Mouse (Mus musculus) hematopoietic stem cell, adult 5-6 weeks (primary cell): ENCODE data around the gene Rpl13a. TPM values are rescaled to one million over a fixed set of nuclear protein-coding genes. Genes with fewer than 3 reads are reported as not detected.
"Not testable (repeated sequence)": the region's sequence is repeated elsewhere in the genome, so short reads cannot be mapped to it uniquely, and the experiment has no call there.

Experiments used
- ATAC-seq, 2 experiments: fragments of 125-278 bp in 1 of 2; replicated peaks in 1 of 2; 2 replicates each; pipeline ENCODE4 v1.8.0; 2016 to 2017; ENCODE audit warnings: inconsistent platforms in 2 of 2, mild to moderate bottlenecking in 2 of 2, moderate number of reproducible peaks in 2 of 2, low read depth in 1 of 2, moderate TSS enrichment in 1 of 2; ENCODE audit not compliant: low FRiP score in 2 of 2, poor library complexity in 2 of 2, severe bottlenecking in 2 of 2, insufficient read depth in 1 of 2, low TSS enrichment in 1 of 2
- total RNA-seq: library from RNA; stranded (forward); fragments of 172-1452, 232-1000 nt; gene quantifications from 2 replicates; pipeline ENCODE4 v1.2.3, GENCODE M21; 2017

Rpl13a gene
- total RNA-seq, 1 experiment from 2014 or later = 3,499 TPM

DNA sequence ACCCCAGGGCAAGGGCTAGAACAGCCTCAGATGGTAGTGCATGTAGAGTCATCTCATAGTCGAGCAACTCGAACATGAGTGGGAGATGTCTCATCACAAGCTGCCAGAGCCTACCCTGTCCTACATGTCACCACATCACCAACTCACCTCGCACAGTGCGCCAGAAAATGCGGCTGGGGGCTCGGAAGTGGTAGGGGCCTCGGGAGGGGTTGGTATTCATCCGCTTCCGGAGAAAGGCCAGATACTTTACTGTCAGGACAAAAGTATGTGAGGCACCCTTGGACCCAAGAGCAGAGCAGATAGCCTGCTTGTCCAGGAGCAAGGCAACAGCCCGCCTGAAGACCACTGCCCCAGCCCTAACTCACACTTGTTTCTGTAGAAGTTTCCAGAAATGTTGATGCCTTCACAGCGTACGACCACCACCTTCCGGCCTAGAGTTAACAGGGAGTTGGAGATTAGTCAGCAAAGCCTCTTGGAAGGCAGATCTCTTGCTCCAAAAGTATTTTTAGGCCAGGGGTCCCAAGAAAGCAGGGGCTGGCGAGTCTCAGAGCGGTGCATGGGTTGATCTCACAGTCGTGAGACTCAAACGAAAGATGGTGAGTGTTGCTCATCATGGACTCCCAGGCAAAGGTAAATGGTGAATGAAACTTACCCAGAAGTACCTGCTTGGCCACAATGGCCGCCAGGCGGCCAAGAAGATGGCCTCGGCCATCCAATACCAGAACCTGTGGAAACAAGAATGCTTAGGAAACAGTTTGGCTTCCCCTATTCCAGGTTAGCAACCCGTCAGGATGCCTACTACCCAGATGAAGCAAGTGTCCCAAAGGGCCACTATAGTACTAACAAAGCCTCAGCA, 1.5 kb downstream of the Rpl13a start:
- no peak for ATAC-seq

DNA sequence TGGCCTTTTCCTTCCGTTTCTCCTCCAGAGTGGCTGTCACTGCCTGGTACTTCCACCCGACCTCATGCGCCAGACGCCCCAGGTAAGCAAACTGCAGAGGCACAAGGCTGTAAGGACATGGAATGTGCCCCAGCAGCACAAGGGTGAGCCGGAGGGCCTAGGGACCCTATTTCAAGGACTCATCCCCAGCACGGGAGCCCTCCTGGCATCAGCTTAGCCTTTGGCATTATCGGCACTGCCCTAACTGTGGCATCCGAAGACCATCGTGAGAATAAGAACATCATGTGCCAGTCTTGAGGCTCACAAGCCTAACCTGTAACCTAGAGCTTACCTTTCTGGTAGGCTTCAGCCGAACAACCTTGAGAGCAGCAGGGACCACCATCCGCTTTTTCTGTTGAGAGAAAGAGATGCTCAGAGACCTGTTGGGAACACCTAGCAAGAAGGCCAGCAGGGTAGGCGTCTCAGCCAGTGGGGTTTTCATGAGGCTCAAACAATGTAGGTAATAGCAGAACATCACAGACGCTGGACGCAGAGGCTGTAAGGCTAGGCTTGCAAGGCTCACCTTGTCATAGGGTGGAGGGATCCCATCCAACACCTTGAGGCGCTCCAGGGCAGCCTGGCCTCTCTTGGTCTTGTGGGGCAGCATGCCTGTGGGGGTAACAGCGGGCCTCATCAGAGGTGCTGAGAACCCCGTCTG, 2.3 kb downstream of the Rpl13a start:
- no peak for ATAC-seq

DNA sequence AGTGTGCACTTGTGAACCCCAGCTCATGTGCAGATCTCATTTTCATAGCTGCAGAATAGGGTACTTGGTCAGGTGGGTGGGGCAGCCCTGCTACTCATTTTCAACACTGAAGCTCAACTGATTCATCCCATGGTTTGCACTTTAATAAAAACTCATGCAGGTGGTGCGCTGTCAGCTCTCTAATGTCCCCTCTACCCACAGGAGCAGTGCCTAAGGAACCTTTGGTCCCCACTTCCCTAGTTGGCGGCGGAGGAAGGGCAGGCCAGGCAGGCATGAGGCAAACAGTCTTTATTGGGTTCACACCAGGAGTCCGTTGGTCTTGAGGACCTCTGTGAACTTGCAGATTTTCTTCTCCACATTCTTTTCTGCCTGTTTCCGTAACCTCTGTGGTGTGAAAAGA, 2.9 kb downstream of the Rpl13a start:
- not testable (repeated sequence) for ATAC-seq

DNA sequence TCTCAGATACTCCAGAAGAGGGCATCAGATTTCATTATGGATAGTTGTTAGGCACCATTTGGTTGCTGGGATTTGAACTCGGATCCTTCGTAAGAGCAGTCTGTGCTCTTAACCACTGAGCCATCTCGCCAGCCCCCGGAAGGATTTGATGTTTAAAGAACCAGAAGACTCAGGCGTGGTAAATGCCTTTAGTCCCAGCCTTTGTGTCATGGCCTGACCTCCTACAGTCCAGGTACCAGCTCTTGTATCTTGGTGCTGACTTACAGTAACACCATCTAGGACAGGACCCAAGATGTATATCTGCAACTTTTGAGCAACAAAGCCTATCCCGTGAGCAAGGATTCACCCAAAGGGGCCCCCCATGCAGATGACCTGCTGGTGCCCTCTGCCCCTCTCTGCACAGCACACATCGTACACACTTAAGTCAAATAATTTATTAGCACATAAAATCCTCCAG, 3.4 kb downstream of the Rpl13a start:
- ATAC-seq = no peak

DNA sequence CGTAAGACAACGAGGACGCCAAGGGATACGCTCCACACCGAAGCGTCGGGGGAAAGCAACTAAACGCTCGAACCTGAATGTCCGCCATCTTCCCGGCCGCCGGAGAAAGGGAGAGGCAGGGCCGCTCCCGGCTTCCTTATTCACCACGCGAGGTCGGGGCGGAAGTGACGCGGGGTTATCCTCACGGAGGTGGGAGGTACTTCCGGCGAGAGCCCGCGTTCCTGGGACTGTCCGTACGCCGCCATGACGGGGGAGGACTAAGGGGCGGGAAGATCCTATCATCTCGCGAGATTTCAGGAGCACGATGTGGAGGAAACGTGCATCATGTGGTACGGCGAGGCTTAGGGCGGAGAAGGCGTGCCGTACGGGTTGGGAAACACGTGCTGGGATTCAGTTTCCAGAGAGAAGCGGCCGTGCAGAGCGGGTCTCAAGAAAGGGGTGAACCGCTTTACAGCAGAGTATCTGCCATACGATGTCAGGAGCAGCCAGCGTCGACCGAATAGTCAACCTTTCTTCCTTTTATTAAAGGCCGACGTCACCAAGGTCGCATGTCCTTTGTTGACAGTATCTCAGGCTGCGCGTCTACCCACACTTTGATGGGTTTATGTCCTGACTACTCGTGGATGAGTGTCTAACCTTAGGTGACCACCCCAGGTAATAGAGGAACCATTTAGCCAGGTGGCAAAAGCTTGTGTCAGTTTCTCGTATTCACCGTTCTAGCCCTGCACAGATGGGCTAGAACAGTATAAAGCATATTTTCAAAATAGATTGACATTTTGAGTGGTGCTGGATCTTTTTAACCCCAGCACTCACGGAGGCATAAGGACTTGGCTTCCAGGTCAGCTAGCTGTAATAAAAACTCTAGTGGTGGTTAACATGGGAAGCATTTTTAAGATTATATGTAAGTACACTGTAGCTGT, 4.1 kb downstream of the Rpl13a start, which contains the start of gene Rps11:
Gene Rps11 (minus strand): TSS at position 216 of the 920 bp plus-strand sequence.
- ATAC-seq = peak; percentile 39 to 67

DNA sequence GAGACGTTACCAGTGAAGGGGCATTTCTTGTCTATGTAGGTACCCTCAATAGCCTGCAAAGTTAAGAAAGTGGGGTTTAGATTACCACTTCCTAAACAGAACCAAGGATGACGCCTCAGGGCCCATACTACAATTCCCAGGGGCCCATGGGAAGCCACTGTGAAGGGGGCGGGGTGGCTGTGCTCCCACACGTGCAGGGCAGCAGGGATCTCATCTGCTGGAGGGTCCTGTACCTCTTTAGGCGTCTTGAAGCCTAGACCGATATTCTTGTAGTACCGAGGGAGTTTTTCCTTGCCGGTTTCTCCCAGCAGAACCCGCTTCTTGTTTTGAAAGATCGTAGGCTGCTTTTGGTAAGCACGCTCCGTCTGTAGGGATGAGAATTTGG, 5.4 kb downstream of the Rpl13a start:
- no peak for ATAC-seq

DNA sequence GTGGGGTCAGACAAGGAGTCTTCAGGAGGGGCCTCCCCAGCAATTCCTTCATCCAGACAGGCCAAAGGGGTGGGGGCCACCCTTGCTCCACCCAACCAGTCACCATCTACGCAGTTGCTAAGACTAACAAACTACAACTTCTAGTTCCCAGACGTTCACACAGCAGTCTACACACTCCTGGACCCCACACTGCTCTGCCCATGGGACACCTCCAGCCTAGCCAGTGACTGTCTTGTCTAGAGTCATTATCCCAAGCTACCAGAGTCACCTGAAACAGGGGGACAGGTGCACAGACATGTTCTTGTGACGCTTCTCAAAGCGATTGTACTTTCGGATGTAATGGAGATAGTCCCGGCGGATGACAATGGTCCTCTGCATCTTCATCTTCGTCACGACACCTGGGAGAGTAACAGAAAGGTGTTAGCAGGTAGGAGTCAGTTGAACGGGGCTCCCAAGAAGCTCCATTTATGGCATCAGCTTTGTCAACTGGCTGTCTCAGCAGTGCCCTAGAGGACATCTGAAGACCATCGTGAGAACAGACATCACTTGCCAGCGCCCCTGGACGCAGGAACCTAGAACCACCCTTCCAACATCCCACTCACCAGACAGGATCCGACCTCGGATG, 5.9 kb downstream of the Rpl13a start:
- ATAC-seq = no peak

DNA sequence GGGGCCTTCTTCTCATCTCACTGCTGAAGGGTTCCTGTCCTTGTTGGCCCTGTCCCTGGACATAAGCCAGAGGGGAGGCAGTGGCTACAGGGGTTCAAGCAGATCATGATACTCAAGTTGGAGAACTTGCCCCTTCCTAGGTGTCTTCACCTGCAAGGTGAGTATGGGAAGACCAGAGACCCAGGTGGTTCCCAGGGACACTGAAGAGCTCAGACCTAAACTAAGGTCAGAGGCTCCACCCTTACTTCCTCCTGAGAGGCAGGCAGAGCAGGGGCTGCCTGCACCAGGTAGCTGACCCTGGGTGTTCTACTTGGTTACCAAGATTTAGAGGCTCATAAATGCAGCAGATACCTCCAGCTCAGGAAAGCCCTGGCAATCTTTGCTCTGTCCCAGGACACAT, 6.6 kb downstream of the Rpl13a start:
- no peak for ATAC-seq

DNA sequence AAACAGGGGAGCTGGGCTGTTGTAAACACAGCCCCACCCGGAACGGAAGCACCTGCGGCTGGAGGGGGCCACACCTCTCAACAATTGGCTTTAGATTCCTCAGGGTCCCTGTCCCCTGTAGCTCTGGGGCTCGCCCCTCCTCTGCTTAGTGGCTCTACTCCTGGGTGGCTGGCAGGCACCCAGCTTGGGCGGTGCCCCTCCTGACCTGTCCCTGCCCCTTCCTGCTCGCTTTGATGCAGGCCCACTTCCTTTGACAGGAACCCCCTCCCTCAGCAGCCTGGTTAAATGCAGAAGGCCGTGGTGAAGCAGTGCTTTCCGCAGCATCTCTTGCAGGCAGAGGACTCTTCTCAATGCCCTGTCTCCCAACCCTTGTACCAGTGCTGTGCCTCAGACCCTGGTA, 7.2 kb downstream of the Rpl13a start:
- peak; percentile 40 to 48 for ATAC-seq

DNA sequence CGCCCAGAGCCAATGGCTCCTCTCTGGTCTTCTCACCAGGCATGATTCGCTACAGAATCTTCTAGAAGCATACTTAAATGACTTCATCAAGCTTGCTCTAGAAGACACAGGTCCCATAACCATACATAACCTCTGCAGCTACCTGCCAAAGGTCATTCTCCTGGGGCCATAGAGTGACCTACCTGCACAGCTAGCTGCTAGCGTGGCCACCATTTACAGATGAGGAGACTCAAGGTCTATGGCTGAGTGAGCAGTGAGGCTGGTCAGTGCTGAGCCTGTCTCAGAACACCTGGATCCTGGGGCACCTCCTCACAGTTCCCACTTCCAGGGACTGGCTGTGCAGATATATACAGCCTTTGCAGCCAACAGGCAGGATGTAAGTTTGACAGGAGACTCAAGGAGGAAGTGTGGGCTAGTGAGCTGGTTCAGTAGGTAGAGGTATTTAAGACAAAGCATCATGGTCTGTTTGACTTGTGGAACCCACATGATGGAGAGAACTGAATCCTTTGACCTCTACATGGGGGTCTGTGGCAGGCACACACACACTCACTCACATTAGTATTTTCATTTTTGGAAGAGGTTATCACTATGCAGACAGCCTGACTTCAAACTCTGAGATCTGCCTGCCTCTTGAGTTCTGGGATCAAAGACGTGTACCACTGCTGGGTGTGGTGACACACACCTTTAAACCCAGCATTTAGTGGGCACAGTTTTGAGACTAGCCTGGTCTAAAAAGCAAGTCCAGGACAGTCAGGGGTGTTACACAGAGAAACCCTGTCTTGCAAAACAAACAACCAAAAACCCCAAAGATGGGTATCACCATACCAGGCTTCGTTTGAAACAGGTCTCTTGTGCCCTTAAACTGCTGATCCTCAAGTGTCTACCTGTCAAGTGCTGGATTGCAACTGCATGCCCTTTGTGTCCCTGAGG, 8.5 kb downstream of the Rpl13a start:
- ATAC-seq = no peak

DNA sequence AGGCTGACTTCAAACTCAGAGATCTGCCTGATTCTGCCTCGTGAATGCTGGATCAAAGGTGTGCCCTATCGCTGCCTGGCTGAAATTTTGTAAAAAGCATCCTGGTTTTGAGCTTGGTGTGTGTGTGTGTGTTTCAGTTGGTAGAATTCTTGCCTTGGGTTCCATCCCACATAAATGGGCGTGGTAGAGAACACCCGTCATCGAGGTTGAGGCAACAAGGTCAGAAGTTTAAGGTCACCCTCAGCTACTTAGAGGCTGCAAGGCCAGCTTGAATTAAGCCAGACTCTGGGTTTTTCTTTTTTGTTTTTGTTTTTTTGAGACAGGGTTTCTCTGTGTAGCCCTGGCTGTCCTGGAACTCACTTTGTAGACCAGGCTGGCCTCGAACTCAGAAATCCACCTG, 10.2 kb downstream of the Rpl13a start:
- no peak for ATAC-seq

DNA sequence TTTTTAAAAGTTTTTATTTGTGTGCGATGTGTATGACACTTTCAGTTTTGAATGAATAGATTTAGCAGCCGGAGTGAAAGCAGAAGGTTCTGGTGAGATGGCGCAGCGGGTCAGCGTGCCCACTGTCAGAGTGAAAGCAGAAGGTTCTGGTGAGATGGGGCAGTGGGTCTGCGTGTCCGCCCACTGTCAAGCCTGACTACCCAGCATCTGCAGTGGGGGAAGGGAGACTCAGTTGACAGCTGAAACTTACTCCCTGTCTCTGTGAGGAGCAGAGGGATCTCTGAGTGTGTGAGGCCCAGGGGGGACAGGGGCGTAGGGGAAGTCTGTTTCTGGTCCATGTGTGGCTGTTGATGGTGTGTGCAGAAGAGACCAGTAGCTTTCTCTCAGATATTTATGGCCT, 11.0 kb downstream of the Rpl13a start:
- ATAC-seq = no peak

DNA sequence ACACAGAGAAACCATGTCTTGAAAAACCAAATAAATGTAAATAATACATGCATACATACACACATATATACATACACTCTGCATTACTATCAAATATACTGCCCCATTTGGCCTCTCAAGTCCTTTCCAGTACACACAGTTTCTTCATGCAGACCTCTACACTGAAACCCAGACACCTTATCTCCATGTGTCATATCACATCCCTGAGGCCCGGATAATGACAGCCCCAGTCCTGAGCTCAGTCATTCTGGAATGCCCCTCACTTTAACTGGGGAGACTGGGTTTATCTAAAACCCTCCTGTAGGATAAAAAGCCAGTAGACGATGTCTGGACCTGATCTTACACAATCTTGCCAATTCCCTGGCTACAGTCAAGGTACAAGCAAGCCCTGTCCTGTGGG, 15.1 kb downstream of the Rpl13a start:
- ATAC-seq = no peak

DNA sequence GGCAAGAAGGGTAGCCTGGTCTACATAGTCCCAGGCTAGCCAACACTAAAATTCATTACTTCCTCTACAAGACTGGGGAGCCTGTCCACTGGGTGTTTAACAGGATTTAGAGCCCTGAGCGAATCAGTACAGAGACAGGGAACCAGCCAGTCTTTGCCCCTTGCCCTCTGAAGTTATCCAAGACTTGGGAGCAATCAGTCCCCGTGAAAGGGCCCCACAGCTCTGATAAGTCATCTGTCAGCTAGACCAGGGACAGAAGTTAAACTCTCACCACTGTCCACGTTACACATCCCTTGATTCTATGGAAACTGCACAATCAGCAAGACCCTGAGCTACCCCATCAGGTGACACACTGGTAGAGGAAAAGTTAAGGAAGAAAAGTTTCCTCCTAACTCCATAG, 16.0 kb downstream of the Rpl13a start:
- no peak for ATAC-seq

DNA sequence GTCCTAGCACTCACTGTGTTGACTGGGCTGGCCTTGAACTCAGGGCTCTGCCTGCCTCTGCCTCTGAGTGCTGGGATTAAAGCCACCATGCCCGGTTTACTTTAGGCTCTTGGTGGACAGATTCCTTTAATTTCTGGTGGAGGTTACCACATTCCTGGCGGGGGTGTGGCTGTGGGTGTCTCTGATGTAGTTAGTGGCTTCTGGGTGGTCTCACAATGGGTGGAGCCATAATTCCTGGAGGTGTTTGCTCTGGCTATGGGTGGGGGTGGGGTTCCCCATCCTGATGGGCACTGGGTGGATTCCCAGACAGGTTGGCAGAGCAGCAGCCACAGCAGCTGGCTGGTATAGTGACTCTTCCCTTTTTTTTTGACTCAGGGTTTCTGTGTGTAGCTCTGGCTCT, 16.6 kb downstream of the Rpl13a start:
- no peak for ATAC-seq

DNA sequence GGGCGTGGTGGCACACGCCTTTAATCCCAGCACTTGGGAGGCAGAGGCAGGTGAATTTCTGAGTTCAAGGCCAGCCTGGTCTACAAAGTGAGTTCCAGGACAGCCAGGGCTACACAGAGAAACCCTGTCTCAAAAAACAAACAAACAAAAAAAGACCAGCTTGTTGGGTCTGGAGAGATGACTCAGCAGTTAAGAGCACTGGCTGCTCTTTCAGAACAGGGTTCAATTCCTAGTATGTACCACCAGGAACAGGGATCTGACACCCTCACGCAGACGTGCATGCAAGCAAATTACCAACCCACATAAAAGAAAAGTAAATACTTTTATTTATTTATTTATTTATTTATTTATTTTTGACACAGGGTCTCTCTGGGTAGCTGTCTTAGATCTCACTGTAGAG, 18.5 kb downstream of the Rpl13a start:
- ATAC-seq = not testable (repeated sequence)
